Mouse (Mus musculus): ENCODE results near the gene Stk25. TPM values are rescaled to one million over a fixed set of nuclear protein-coding genes. Genes with fewer than 3 reads are reported as not detected.

The Stk25 gene
- polyA plus RNA-seq, 1 experiment from 2014 or later = 174 TPM

- peaks cover 23% of the 10 kb centered on the region for H3K36me3 ChIP-seq (replicated peaks)
- 94% methylated on average over 7 of the region's 7 CpGs for WGBS
Observed at GRCm38 (mm10) chr1:93581545-93581944, 76.9 kb downstream of the Stk25 start.

GRCm38 (mm10) chr1:93577861-93578260, 80.6 kb downstream of the Stk25 start:
- Histone ChIP-seq H3K27me3 (replicated peaks; ENCODE audit: low read depth, poor library complexity, severe bottlenecking) (no peaks in the 10 kb centered on the region), H3K36me3 (replicated peaks) (peaks cover 23% of the 10 kb centered on the region), H3K27ac (replicated peaks) (no peak overlapping the region), H3K4me1 (no peaks in the 10 kb centered on the region), H3K9me3 (no peaks in the 10 kb centered on the region), H3K4me3 (no peak overlapping the region)
- no peak for DNase-seq (ENCODE audit: low spot score)
- 81% methylated on average over 4 of the region's 4 CpGs for WGBS

More at GRCm38 (mm10) chr1:93581545-93581944, 76.9 kb downstream of the Stk25 start:
- no peak for DNase-seq (ENCODE audit: low spot score)
- Histone ChIP-seq H3K27me3 (replicated peaks; ENCODE audit: low read depth, poor library complexity, severe bottlenecking) (no peaks in the 10 kb centered on the region), H3K4me3 (no peak overlapping the region), H3K4me1 (no peaks in the 10 kb centered on the region), H3K27ac (replicated peaks) (no peak overlapping the region), H3K9me3 (no peaks in the 10 kb centered on the region)

- Histone ChIP-seq H3K4me3 (no peak overlapping the region), H3K27me3 (replicated peaks; ENCODE audit: low read depth, poor library complexity, severe bottlenecking) (no peaks in the 10 kb centered on the region), H3K36me3 (replicated peaks) (peaks cover 24% of the 10 kb centered on the region), H3K27ac (replicated peaks) (no peak overlapping the region), H3K4me1 (no peaks in the 10 kb centered on the region), H3K9me3 (no peaks in the 10 kb centered on the region)
- no peak for DNase-seq (ENCODE audit: low spot score)
- 83% methylated on average over 3 of the region's 3 CpGs for WGBS
Observed at GRCm38 (mm10) chr1:93577066-93577465, 81.4 kb downstream of the Stk25 start.

Other genes starting within 250 kb of the Stk25 start
- 124 and 126 TPM in 2 replicates for gene Hdlbp, start 179.8 kb downstream of the Stk25 start, polyA plus RNA-seq (2016; fragmentation: Nextera tagmentation; extraction: Ambion mirVana)
- 5.9 and 6.4 TPM in 2 replicates for gene Farp2, start 146.6 kb downstream of the Stk25 start, polyA plus RNA-seq (2016; fragmentation: Nextera tagmentation; extraction: Ambion mirVana)
- gene Bok, start 27.0 kb upstream of the Stk25 start, polyA plus RNA-seq (2016; fragmentation: Nextera tagmentation; extraction: Ambion mirVana) = 38.1 and 38.6 TPM in 2 replicates
- 95.3 and 98.1 TPM in 2 replicates for gene Atg4b, start 92.8 kb upstream of the Stk25 start, polyA plus RNA-seq (2016; fragmentation: Nextera tagmentation; extraction: Ambion mirVana)
- gene Thap4, start 96.2 kb upstream of the Stk25 start, polyA plus RNA-seq (2016; fragmentation: Nextera tagmentation; extraction: Ambion mirVana) = 51.6 and 51.7 TPM in 2 replicates
- 280 and 291 TPM in 2 replicates for gene Dtymk, start 143.3 kb upstream of the Stk25 start, polyA plus RNA-seq (2016; fragmentation: Nextera tagmentation; extraction: Ambion mirVana)
- gene Ing5, start 145.3 kb upstream of the Stk25 start, polyA plus RNA-seq (2016; fragmentation: Nextera tagmentation; extraction: Ambion mirVana) = 26.3 and 27.2 TPM in 2 replicates
- 15.0 and 15.7 TPM in 2 replicates for gene D2hgdh, start 166.2 kb upstream of the Stk25 start, polyA plus RNA-seq (2016; fragmentation: Nextera tagmentation; extraction: Ambion mirVana)
- not detected in 2 replicates for gene Gal3st2, start 202.6 kb upstream of the Stk25 start, polyA plus RNA-seq (2016; fragmentation: Nextera tagmentation; extraction: Ambion mirVana)

Measured in embryonic facial prominence, embryonic 10.5 days (tissue).